Mouse (Mus musculus) neural tube, embryonic 14.5 days (tissue): Measurements from ENCODE around the gene Fam217a. TPM values are rescaled to one million over a fixed set of nuclear protein-coding genes. Genes with fewer than 3 reads are reported as not detected.
"Not testable (repeated sequence)": the region's sequence is repeated elsewhere in the genome, so short reads cannot be mapped to it uniquely, and the experiment has no call there.

Experiments used
- ATAC-seq: fragments of 200-750 bp; cut with Nextera tagmentation; 2 replicates; pipeline ENCODE4 v1.8.0; 2017; ENCODE audit warnings: low read depth, mild to moderate bottlenecking, moderate TSS enrichment, moderate library complexity
- H3K27ac ChIP-seq: fragments of 300-500 bp; sonication (generic); 2 replicates; pipeline ENCODE4 v1.5.1; 2014; ENCODE audit warnings: low read depth, mild to moderate bottlenecking, control low read depth, low read length, moderate library complexity, mixed read lengths
- H3K27me3 ChIP-seq: fragments of 300-500 bp; sonication (generic); 2 replicates; pipeline ENCODE4 v1.6.1; 2014; ENCODE audit warnings: low read length; ENCODE audit not compliant: control insufficient read depth, insufficient read depth
- H3K36me3 ChIP-seq: fragments of 300-500 bp; sonication (generic); 2 replicates; pipeline ENCODE4 v1.6.1; 2014; ENCODE audit warnings: low read length, mixed read lengths; ENCODE audit not compliant: control insufficient read depth, insufficient read depth
- H3K4me1 ChIP-seq: fragments of 300-500 bp; sonication (generic); 2 replicates; pipeline ENCODE4 v1.6.1; 2014; ENCODE audit warnings: low read length; ENCODE audit not compliant: control insufficient read depth, insufficient read depth
- H3K4me2 ChIP-seq: fragments of 300-500 bp; sonication (generic); 2 replicates; pipeline ENCODE4 v1.6.1; 2014; ENCODE audit warnings: mild to moderate bottlenecking, low read depth, low read length, control low read depth
- H3K4me3 ChIP-seq: fragments of 300-500 bp; sonication (generic); 2 replicates; pipeline ENCODE4 v1.5.1; 2014; ENCODE audit warnings: low read depth, low read length, control low read depth, mixed read lengths
- H3K9ac ChIP-seq: fragments of 300-500 bp; sonication (generic); replicated peaks from 2 replicates; pipeline ENCODE4 v1.6.1; 2014; ENCODE audit warnings: low read depth, mild to moderate bottlenecking, control low read depth, low read length, mixed read lengths
- H3K9me3 ChIP-seq: fragments of 300-500 bp; sonication (generic); 2 replicates; pipeline ENCODE4 v1.6.1; 2016; ENCODE audit warnings: low read length; ENCODE audit not compliant: control insufficient read depth
- WGBS: fragments of 180-500 bp; shearing (Covaris S2); extraction: QIAGEN DNeasy Blood & Tissue Kit; methylation state at CpG from one replicate; pipeline ENCODE4 v1.1.7; 2014; 5-methylcytosine and 5-hydroxymethylcytosine counted together
- polyA plus RNA-seq: library from polyadenylated mRNA; unstranded; fragments of >200 nt; fragmentation: Nextera tagmentation; extraction: Ambion mirVana; gene quantifications from 2 replicates; pipeline ENCODE4 v1.2.1, GENCODE M21; 2014

The Fam217a gene
- polyA plus RNA-seq, 1 experiment from 2014 or later, result 0.37 TPM

GRCm38 (mm10) chr13:34876481-34876880 lies 47.6 kb downstream of the Fam217a start:
- peak overlapping the region; percentile 52 for H3K4me2 ChIP-seq
- H3K27ac ChIP-seq, result no peak overlapping the region
- no peaks in the 10 kb centered on the region for H3K27me3 ChIP-seq
- no peaks in the 10 kb centered on the region for H3K36me3 ChIP-seq
- H3K9me3 ChIP-seq, result no peaks in the 10 kb centered on the region
- H3K9ac ChIP-seq, result no peak overlapping the region; the same call in 1 of the 2 replicates
- peaks cover 16% of the 10 kb centered on the region for H3K4me1 ChIP-seq
- H3K4me3 ChIP-seq, result peak overlapping the region; percentile 95
- 13% methylated on average over 3 of the region's 3 CpGs for WGBS
- no peak for ATAC-seq

GRCm38 (mm10) chr13:34875741-34876445 lies 48.2 kb downstream of the Fam217a start:
- peak overlapping the region; percentile 88 for H3K9ac ChIP-seq
- peak overlapping the region; percentile 95 for H3K4me3 ChIP-seq
- H3K4me2 ChIP-seq, result peak overlapping the region; percentile 52
- no peaks in the 10 kb centered on the region for H3K27me3 ChIP-seq
- no peaks in the 10 kb centered on the region for H3K9me3 ChIP-seq
- peak; percentile 31 for ATAC-seq
- WGBS, result under 1% methylated on average over 48 of the region's 50 CpGs
- H3K36me3 ChIP-seq, result no peaks in the 10 kb centered on the region
- peaks cover 16% of the 10 kb centered on the region for H3K4me1 ChIP-seq
- H3K27ac ChIP-seq, result peak overlapping the region; percentile 92

GRCm38 (mm10) chr13:34875166-34875710 lies 48.9 kb downstream of the Fam217a start, which contains the start of gene Prpf4b:
Gene Prpf4b (plus strand): TSS chr13:34875302.
- no peaks in the 10 kb centered on the region for H3K36me3 ChIP-seq
- peaks cover 16% of the 10 kb centered on the region for H3K4me1 ChIP-seq
- peak; percentile 87 for ATAC-seq
- peak within 1 kb of the TSS; percentile 92 for H3K27ac ChIP-seq
- H3K9ac ChIP-seq, result peak within 1 kb of the TSS; percentile 88
- H3K9me3 ChIP-seq, result no peaks in the 10 kb centered on the region
- no peaks in the 10 kb centered on the region for H3K27me3 ChIP-seq
- H3K4me3 ChIP-seq, result peak within 1 kb of the TSS; percentile 95
- WGBS, result 1% methylated on average over 40 of the region's 40 CpGs
- peak within 1 kb of the TSS; percentile 52 for H3K4me2 ChIP-seq

GRCm38 (mm10) chr13:34874736-34875135 lies 49.4 kb downstream of the Fam217a start:
- ATAC-seq, result peak; percentile 29
- 21% methylated on average over 13 of the region's 13 CpGs for WGBS

GRCm38 (mm10) chr13:34873801-34874681 lies 50.1 kb downstream of the Fam217a start:
- H3K4me1 ChIP-seq, result peaks cover 16% of the 10 kb centered on the region
- ATAC-seq, result peak; percentile 92
- WGBS, result 2% methylated on average over 45 of the region's 45 CpGs
- no peaks in the 10 kb centered on the region for H3K27me3 ChIP-seq
- peak overlapping the region; percentile 61 for H3K9ac ChIP-seq
- H3K36me3 ChIP-seq, result no peaks in the 10 kb centered on the region
- peak overlapping the region; percentile 95 for H3K4me3 ChIP-seq
- peak overlapping the region; percentile 52 for H3K4me2 ChIP-seq
- H3K27ac ChIP-seq, result peak overlapping the region; percentile 92
- H3K9me3 ChIP-seq, result no peaks in the 10 kb centered on the region

More at GRCm38 (mm10) chr13:34874736-34875135, 49.4 kb downstream of the Fam217a start:
- Histone ChIP-seq H3K9ac (peak overlapping the region; percentile 88), H3K27ac (peak overlapping the region; percentile 92), H3K4me1 (peaks cover 16% of the 10 kb centered on the region), H3K4me3 (peak overlapping the region; percentile 95), H3K4me2 (peak overlapping the region; percentile 52)
- H3K27me3 ChIP-seq, H3K36me3 ChIP-seq, H3K9me3 ChIP-seq: not testable (repeated sequence)

GRCm38 (mm10) chr13:34864420-34865169 lies 59.5 kb downstream of the Fam217a start:
- no peaks in the 10 kb centered on the region for H3K36me3 ChIP-seq
- H3K4me2 ChIP-seq, result no peak overlapping the region
- WGBS, result 40% methylated on average over 7 of the region's 7 CpGs
- H3K9me3 ChIP-seq, result no peaks in the 10 kb centered on the region
- no peak overlapping the region for H3K9ac ChIP-seq
- ATAC-seq, result peak; percentile 87
- no peak overlapping the region for H3K27ac ChIP-seq
- H3K4me1 ChIP-seq, result no peaks in the 10 kb centered on the region
- no peak overlapping the region for H3K4me3 ChIP-seq
- no peaks in the 10 kb centered on the region for H3K27me3 ChIP-seq

- ATAC-seq, H3K27ac ChIP-seq, H3K4me3 ChIP-seq, H3K4me2 ChIP-seq, H3K9ac ChIP-seq, H3K27me3 ChIP-seq, H3K4me1 ChIP-seq, H3K9me3 ChIP-seq, H3K36me3 ChIP-seq: not testable (repeated sequence)
- 62% methylated on average over 8 of the region's 8 CpGs for WGBS
These were observed 62.9 kb downstream of the Fam217a start for GRCm38 (mm10) chr13:34861166-34861565.
